Mouse (Mus musculus) CH12.LX (cell line): ENCODE results near the gene Tbata. TPM values are rescaled to one million over a fixed set of nuclear protein-coding genes. Genes with fewer than 3 reads are reported as not detected.

Experiments used
- DNase-seq: peaks from one replicate; pipeline ENCODE4 v3.0.0-alpha.2; 2013; ENCODE audit errors: extremely low read depth
- H3K27ac ChIP-seq: 2 replicates; pipeline ENCODE4 v1.5.1; 2012; ENCODE audit warnings: low read depth, mild to moderate bottlenecking, control low read depth, moderate library complexity; ENCODE audit not compliant: insufficient read depth
- H3K27me3 ChIP-seq: replicated peaks from 2 replicates; pipeline ENCODE3; 2012; ENCODE audit warnings: inconsistent platforms
- H3K36me3 ChIP-seq, 2 experiments: replicated peaks in 1 of 2; 2 replicates each; pipeline versions ENCODE3 to v1.6.1; 2012; ENCODE audit warnings: inconsistent platforms in 1 of 2, low read length in 1 of 2, mild to moderate bottlenecking in 1 of 2, mixed read lengths in 1 of 2, moderate library complexity in 1 of 2; ENCODE audit not compliant: control insufficient read depth in 1 of 2, insufficient read depth in 1 of 2
- H3K4me1 ChIP-seq, 2 experiments: 2 replicates each; pipeline ENCODE4 v1.6.1; 2012; ENCODE audit warnings: inconsistent platforms in 1 of 2, moderate library complexity in 1 of 2; ENCODE audit not compliant: insufficient read depth in 2 of 2, control insufficient read depth in 1 of 2
- H3K4me2 ChIP-seq: 2 replicates; pipeline ENCODE4 v1.6.1; 2012; ENCODE audit warnings: low read depth, mild to moderate bottlenecking, control low read depth; ENCODE audit not compliant: poor library complexity, insufficient read depth, severe bottlenecking
- H3K4me3 ChIP-seq, 3 experiments: fragments of 150-350 bp in 1 of 3; sonication (generic) in 1 of 3; replicated peaks in 1 of 3; 2 replicates each; pipeline versions ENCODE3 to v1.5.1; 2011 to 2012; ENCODE audit warnings: low read depth in 2 of 3, low read length in 2 of 3, mild to moderate bottlenecking in 2 of 3, moderate library complexity in 2 of 3, control low read depth in 1 of 3, improper control_type of control experiment in 1 of 3, inconsistent platforms in 1 of 3, mixed read lengths in 1 of 3; ENCODE audit not compliant: poor library complexity in 1 of 3
- H3K79me2 ChIP-seq: replicated peaks from 2 replicates; pipeline ENCODE4 v1.6.1; 2012; ENCODE audit warnings: mild to moderate bottlenecking, moderate library complexity; ENCODE audit not compliant: control insufficient read depth, poor library complexity, insufficient read depth, severe bottlenecking; ENCODE audit errors: extremely low read depth
- H3K9ac ChIP-seq: 2 replicates; pipeline ENCODE4 v1.6.1; 2012; ENCODE audit warnings: low read depth, mild to moderate bottlenecking, control low read depth, moderate library complexity; ENCODE audit not compliant: insufficient read depth
- H3K9me3 ChIP-seq: replicated peaks from 2 replicates; pipeline ENCODE3; 2012; ENCODE audit warnings: low read length, inconsistent platforms, mixed read lengths
- BHLHE40 ChIP-seq: IDR thresholded peaks from 2 replicates; pipeline ENCODE4 v1.6.1; 2011; ENCODE audit warnings: mild to moderate bottlenecking, low read depth, low read length, improper control_type of control experiment
- CHD1 ChIP-seq: IDR thresholded peaks from 2 replicates; pipeline ENCODE4 v1.6.1; 2012; ENCODE audit warnings: low read depth, low read length, improper control_type of control experiment, inconsistent platforms
- CHD2 ChIP-seq: IDR thresholded peaks from 2 replicates; pipeline ENCODE4 v1.6.1; 2011; ENCODE audit warnings: low read length, improper control_type of control experiment
- E2F4 ChIP-seq: IDR thresholded peaks from 2 replicates; pipeline ENCODE4 v1.6.1; 2011; ENCODE audit warnings: low read depth, low read length, improper control_type of control experiment; ENCODE audit not compliant: insufficient replicate concordance
- ELF1 ChIP-seq: IDR thresholded peaks from 2 replicates; pipeline ENCODE4 v1.6.1; 2014; ENCODE audit warnings: low read depth, mild to moderate bottlenecking, inconsistent platforms, low read length, improper control_type of control experiment
- EP300 ChIP-seq: IDR thresholded peaks from 2 replicates; pipeline ENCODE4 v1.6.1; 2011; ENCODE audit warnings: low read length, improper control_type of control experiment
- GABPA ChIP-seq: IDR thresholded peaks from 2 replicates; pipeline ENCODE4 v1.6.1; 2012; ENCODE audit warnings: low read depth, low read length, improper control_type of control experiment, inconsistent platforms; ENCODE audit not compliant: insufficient replicate concordance
- HCFC1 ChIP-seq: IDR thresholded peaks from 2 replicates; pipeline ENCODE4 v1.6.1; 2012; ENCODE audit warnings: low read depth, mild to moderate bottlenecking, inconsistent platforms, low read length, improper control_type of control experiment
- IRF4 ChIP-seq: IDR thresholded peaks from 2 replicates; pipeline ENCODE4 v1.6.1; 2014; ENCODE audit warnings: low read depth, mild to moderate bottlenecking, inconsistent platforms, low read length, improper control_type of control experiment
- JUN ChIP-seq: IDR thresholded peaks from 2 replicates; pipeline ENCODE4 v1.6.1; 2011; ENCODE audit warnings: low read depth, mild to moderate bottlenecking, low read length, improper control_type of control experiment, moderate library complexity; ENCODE audit not compliant: insufficient read depth
- JUND ChIP-seq: conservative IDR thresholded peaks from 2 replicates; pipeline ENCODE4 v1.6.1; 2011; ENCODE audit warnings: low read depth, low read length, improper control_type of control experiment
- KAT2A ChIP-seq: IDR thresholded peaks from 2 replicates; pipeline ENCODE4 v1.6.1; 2012; ENCODE audit warnings: low read length, improper control_type of control experiment, inconsistent platforms; ENCODE audit not compliant: insufficient replicate concordance
- MAFK ChIP-seq: IDR thresholded peaks from 2 replicates; pipeline ENCODE4 v1.6.1; 2011; ENCODE audit warnings: low read length, improper control_type of control experiment; ENCODE audit not compliant: insufficient replicate concordance
- MAX ChIP-seq: IDR thresholded peaks from 2 replicates; pipeline ENCODE4 v1.6.1; 2011; ENCODE audit warnings: low read length, improper control_type of control experiment
- MAZ ChIP-seq: IDR thresholded peaks from 2 replicates; pipeline ENCODE4 v1.6.1; 2012; ENCODE audit warnings: low read depth, mild to moderate bottlenecking, inconsistent platforms, low read length, improper control_type of control experiment, moderate library complexity
- MEF2A ChIP-seq: IDR thresholded peaks from 2 replicates; pipeline ENCODE4 v1.6.1; 2014; ENCODE audit warnings: low read depth, mild to moderate bottlenecking, inconsistent platforms, low read length, improper control_type of control experiment, borderline replicate concordance
- MYC ChIP-seq: IDR thresholded peaks from 2 replicates; pipeline ENCODE4 v1.6.1; 2011; ENCODE audit warnings: low read depth, mild to moderate bottlenecking, improper control_type of control experiment, low read length
- NELFE ChIP-seq: IDR thresholded peaks from 2 replicates; pipeline ENCODE4 v1.6.1; 2011; ENCODE audit warnings: low read depth, low read length, improper control_type of control experiment
- NRF1 ChIP-seq: IDR thresholded peaks from 2 replicates; pipeline ENCODE4 v1.6.1; 2014; ENCODE audit warnings: low read depth, mild to moderate bottlenecking, inconsistent platforms, low read length, improper control_type of control experiment, moderate library complexity
- PAX5 ChIP-seq: IDR thresholded peaks from 2 replicates; pipeline ENCODE4 v1.6.1; 2012; ENCODE audit warnings: low read length, inconsistent platforms, mixed read lengths
- POLR2A ChIP-seq: IDR thresholded peaks from 2 replicates; pipeline ENCODE4 v1.6.1; 2011; ENCODE audit warnings: low read depth, mild to moderate bottlenecking, improper control_type of control experiment, low read length
- RAD21 ChIP-seq: IDR thresholded peaks from 2 replicates; pipeline ENCODE4 v1.6.1; 2011; ENCODE audit warnings: low read depth, mild to moderate bottlenecking, low read length, improper control_type of control experiment, moderate library complexity
- RCOR1 ChIP-seq: conservative IDR thresholded peaks from 2 replicates; pipeline ENCODE4 v1.6.1; 2012; ENCODE audit warnings: low read depth, mild to moderate bottlenecking, inconsistent platforms, low read length, improper control_type of control experiment
- SIN3A ChIP-seq: IDR thresholded peaks from 2 replicates; pipeline ENCODE4 v1.6.1; 2012; ENCODE audit warnings: low read length, improper control_type of control experiment, inconsistent platforms
- SMC3 ChIP-seq: IDR thresholded peaks from 2 replicates; pipeline ENCODE4 v1.6.1; 2011; ENCODE audit warnings: low read depth, low read length, improper control_type of control experiment
- TCF12 ChIP-seq: IDR thresholded peaks from 2 replicates; pipeline ENCODE4 v1.6.1; 2014; ENCODE audit warnings: low read depth, mild to moderate bottlenecking, inconsistent platforms, low read length, improper control_type of control experiment
- UBTF ChIP-seq: IDR thresholded peaks from 2 replicates; pipeline ENCODE4 v1.6.1; 2012; ENCODE audit warnings: low read depth, mild to moderate bottlenecking, inconsistent platforms, low read length, improper control_type of control experiment, moderate library complexity
- USF1 ChIP-seq: IDR thresholded peaks from 2 replicates; pipeline ENCODE4 v1.6.1; 2014; ENCODE audit warnings: low read depth, mild to moderate bottlenecking, inconsistent platforms, low read length, improper control_type of control experiment
- USF2 ChIP-seq: conservative IDR thresholded peaks from 2 replicates; pipeline ENCODE4 v1.6.1; 2011; ENCODE audit warnings: low read depth, low read length, improper control_type of control experiment
- ZMIZ1 ChIP-seq: IDR thresholded peaks from 2 replicates; pipeline ENCODE4 v1.6.1; 2012; ENCODE audit warnings: low read depth, mild to moderate bottlenecking, inconsistent platforms, low read length, improper control_type of control experiment
- ZNF384 ChIP-seq: IDR thresholded peaks from 2 replicates; pipeline ENCODE4 v1.6.1; 2012; ENCODE audit warnings: low read depth, low read length, improper control_type of control experiment, inconsistent platforms
- dilution Hi-C: fragments of 300-500 bp; cut with MboI; formaldehyde crosslinking; loops from 2 replicates; pipeline ENCODE4 v1.14.3; 2020; ENCODE audit warnings: low sequenced_read_pairs; ENCODE audit not compliant: extremely low pct_unique_long_range_greater_than_20kb, extremely low pct_ligation_motif_present
- in situ Hi-C: fragments of 300-500 bp; cut with MboI; formaldehyde crosslinking; loops from 3 replicates; pipeline ENCODE4 v1.14.3; 2019; ENCODE audit warnings: low sequenced_read_pairs, low pct_ligation_motif_present, low pct_unique_long_range_greater_than_20kb, mixed read lengths
- polyA plus RNA-seq: library from polyadenylated mRNA; unstranded; fragments of >175 nt; gene quantifications from 2 replicates; pipeline ENCODE4 v1.2.1, GENCODE M21; 2012; ENCODE audit warnings: low read depth; ENCODE audit not compliant: insufficient read length
- total RNA-seq, 2 experiments: library from RNA; depleted of rRNA; stranded (reverse); fragments of 300-350 nt in 1 of 2; fragments of >200 nt in 1 of 2; gene quantifications; 2 replicates each; pipeline ENCODE4 v1.2.3; 2012 to 2014

Tbata gene
- total and polyA plus RNA-seq, 3 experiments, result 0.17 to 0.73 TPM; not detected in 1

GRCm38 (mm10) chr10:61167333-61168096, 4.2 kb upstream of the Tbata start (continued):
- TF ChIP-seq BHLHE40 (peak; percentile 90), JUN (0 out of 2 replicates have a peak, but pooled peaks have one; percentile 4), MYC (peak; percentile 70), MAZ (0 out of 2 replicates have a peak, but pooled peaks have one; percentile 73), NELFE (peak; percentile 49; the same call in 1 of the 2 replicates), KAT2A (0 out of 2 replicates have a peak, but pooled peaks have one; percentile 25), MAX (peak; percentile 75; the same call in 1 of the 2 replicates), CHD1 (peak; percentile 93), MAFK (0 out of 2 replicates have a peak, but pooled peaks have one; percentile 34), ELF1 (peak; percentile 48), POLR2A (peak; percentile 34), RAD21 (no peak; the same call in 1 of the 2 replicates), NRF1 (no peak), ZMIZ1 (peak; percentile 43; the same call in 1 of the 2 replicates), UBTF (no peak)

- Histone ChIP-seq H3K4me3 (no peak overlapping the region), H3K36me3 (no peaks in the 10 kb centered on the region), H3K9ac (peak overlapping the region; percentile 61; the same call in 1 of the 2 replicates), H3K79me2 (no peaks in the 10 kb centered on the region), H3K4me1 (peaks cover 27 to 60% of the 10 kb centered on the region in 2 experiments), H3K4me2 (peak overlapping the region; percentile 77), H3K9me3 (no peaks in the 10 kb centered on the region), H3K27ac (peak overlapping the region; percentile 100), H3K27me3 (no peaks in the 10 kb centered on the region)
- DNase-seq, result peak; percentile 96
- in situ Hi-C loops, result no loop called here
- dilution Hi-C loops, result no loop called here
- TF ChIP-seq RCOR1, result peak; percentile 46
- no peak for TF ChIP-seq GABPA
- TF ChIP-seq E2F4, result no peak
- peak; percentile 88 for TF ChIP-seq MEF2A
- peak; percentile 71 for TF ChIP-seq MAX
- peak; percentile 32; the same call in 1 of the 2 replicates for TF ChIP-seq JUN
- 0 out of 2 replicates have a peak, but pooled peaks have one; percentile 28 for TF ChIP-seq JUND
- no peak; the same call in none of the 2 replicates for TF ChIP-seq RAD21
- peak; percentile 75; the same call in 1 of the 2 replicates for TF ChIP-seq MAFK
- peak; percentile 40 for TF ChIP-seq USF2
- peak; percentile 32; the same call in 1 of the 2 replicates for TF ChIP-seq HCFC1
- peak; percentile 76 for TF ChIP-seq ZMIZ1
- peak; percentile 84 for TF ChIP-seq TCF12
- peak; percentile 45; the same call in 1 of the 2 replicates for TF ChIP-seq UBTF
- TF ChIP-seq PAX5, result no peak
- TF ChIP-seq KAT2A, result 0 out of 2 replicates have a peak, but pooled peaks have one; percentile 10
- TF ChIP-seq IRF4, result peak; percentile 75
- TF ChIP-seq SMC3, result no peak
- peak; percentile 98 for TF ChIP-seq MAZ
- TF ChIP-seq EP300, result peak; percentile 81
- peak; percentile 94 for TF ChIP-seq SIN3A
- peak; percentile 37; the same call in 1 of the 2 replicates for TF ChIP-seq NRF1
- TF ChIP-seq USF1, result peak; percentile 70
- TF ChIP-seq ELF1, result no peak; the same call in 1 of the 2 replicates
- 0 out of 2 replicates have a peak, but pooled peaks have one; percentile 10 for TF ChIP-seq ZNF384
- TF ChIP-seq MYC, result peak; percentile 50; the same call in 1 of the 2 replicates
- peak; percentile 95 for TF ChIP-seq BHLHE40
- TF ChIP-seq POLR2A, result peak; percentile 67; the same call in 1 of the 2 replicates
- peak; percentile 78; the same call in 1 of the 2 replicates for TF ChIP-seq CHD2
These were observed 3.4 kb upstream of the Tbata start for GRCm38 (mm10) chr10:61168393-61168792.
